Mouse (Mus musculus) stomach, embryonic 16.5 days (tissue): Measurements from ENCODE around the gene Sorbs1. TPM values are rescaled to one million over a fixed set of nuclear protein-coding genes. Genes with fewer than 3 reads are reported as not detected.

Experiments
- ATAC-seq: fragments of 200-750 bp; cut with Nextera tagmentation; 2 replicates; pipeline ENCODE4 v1.8.0; 2017; ENCODE audit warnings: moderate number of reproducible peaks, moderate TSS enrichment; ENCODE audit not compliant: insufficient read depth, low FRiP score
- H3K27ac ChIP-seq: fragments of 300-500 bp; sonication (generic); 2 replicates; pipeline ENCODE4 v1.5.1; 2014; ENCODE audit warnings: low read length
- H3K27me3 ChIP-seq: fragments of 300-500 bp; sonication (generic); 2 replicates; pipeline ENCODE4 v1.6.1; 2014; ENCODE audit warnings: low read length, control low read depth, mixed read lengths; ENCODE audit not compliant: control insufficient read depth, insufficient read depth
- H3K36me3 ChIP-seq: fragments of 300-500 bp; sonication (generic); 2 replicates; pipeline ENCODE4 v1.6.1; 2014; ENCODE audit warnings: low read length; ENCODE audit not compliant: control insufficient read depth, insufficient read depth
- H3K4me1 ChIP-seq: fragments of 300-500 bp; sonication (generic); 2 replicates; pipeline ENCODE4 v1.6.1; 2014; ENCODE audit warnings: low read length, control low read depth, mixed read lengths; ENCODE audit not compliant: control insufficient read depth, insufficient read depth
- H3K4me2 ChIP-seq: fragments of 300-500 bp; sonication (generic); 2 replicates; pipeline ENCODE4 v1.6.1; 2014; ENCODE audit warnings: low read depth, low read length, mixed read lengths
- H3K4me3 ChIP-seq: fragments of 300-500 bp; sonication (generic); replicated peaks from 2 replicates; pipeline ENCODE4 v1.5.1; 2014; ENCODE audit warnings: mild to moderate bottlenecking, low read length
- H3K9ac ChIP-seq: fragments of 300-500 bp; sonication (generic); 2 replicates; pipeline ENCODE4 v1.6.1; 2014; ENCODE audit warnings: low read length
- H3K9me3 ChIP-seq: fragments of 300-500 bp; sonication (generic); replicated peaks from 2 replicates; pipeline ENCODE4 v1.6.1; 2016; ENCODE audit warnings: low read length, control low read depth; ENCODE audit not compliant: control insufficient read depth
- WGBS: fragments of 180-500 bp; shearing (Covaris S2); extraction: QIAGEN DNeasy Blood & Tissue Kit; methylation state at CpG from one replicate; pipeline ENCODE4 v1.1.7; 2014; 5-methylcytosine and 5-hydroxymethylcytosine counted together
- polyA plus RNA-seq: library from polyadenylated mRNA; unstranded; fragments of >200 nt; fragmentation: Nextera tagmentation; extraction: Ambion mirVana; gene quantifications from 2 replicates; pipeline ENCODE4 v1.2.1, GENCODE M21; 2015

Gene Sorbs1
- polyA plus RNA-seq, 1 experiment from 2014 or later = 106 TPM

- peak; percentile 80 for ATAC-seq
- Histone ChIP-seq H3K4me2 (peak overlapping the region; percentile 15), H3K27ac (peak overlapping the region; percentile 91), H3K4me1 (peaks cover 20% of the 10 kb centered on the region), H3K9me3 (no peaks in the 10 kb centered on the region), H3K36me3 (no peaks in the 10 kb centered on the region), H3K9ac (peak overlapping the region; percentile 23; the same call in 1 of the 2 replicates), H3K4me3 (no peak overlapping the region), H3K27me3 (no peaks in the 10 kb centered on the region)
- WGBS = 45% methylated on average over 10 of the region's 10 CpGs
Observed at GRCm38 (mm10) chr19:40478161-40478575, 35.4 kb downstream of the Sorbs1 start.

GRCm38 (mm10) chr19:40477445-40477941 lies 36.1 kb downstream of the Sorbs1 start:
- Histone ChIP-seq H3K9ac (peak overlapping the region; percentile 47), H3K4me2 (no peak overlapping the region), H3K4me1 (peaks cover 20% of the 10 kb centered on the region), H3K27ac (peak overlapping the region; percentile 91), H3K9me3 (no peaks in the 10 kb centered on the region), H3K36me3 (no peaks in the 10 kb centered on the region), H3K4me3 (no peak overlapping the region), H3K27me3 (no peaks in the 10 kb centered on the region)
- ATAC-seq = peak; percentile 83
- 31% methylated on average over 5 of the region's 5 CpGs for WGBS

- 81% methylated on average over 4 of the region's 4 CpGs for WGBS
- Histone ChIP-seq H3K36me3 (no peaks in the 10 kb centered on the region), H3K4me3 (no peak overlapping the region), H3K27me3 (no peaks in the 10 kb centered on the region), H3K4me1 (peaks cover 30% of the 10 kb centered on the region), H3K9me3 (no peaks in the 10 kb centered on the region), H3K27ac (peak overlapping the region; percentile 91; the same call in 1 of the 2 replicates), H3K4me2 (no peak overlapping the region), H3K9ac (no peak overlapping the region)
- no peak for ATAC-seq
Observed at GRCm38 (mm10) chr19:40476491-40476890, 37.1 kb downstream of the Sorbs1 start.

GRCm38 (mm10) chr19:40471526-40472245 lies 41.9 kb downstream of the Sorbs1 start:
- Histone ChIP-seq H3K4me2 (no peak overlapping the region), H3K9ac (0 out of 2 replicates have a peak overlapping the region, but pooled peaks have one; percentile 39), H3K27me3 (no peaks in the 10 kb centered on the region), H3K4me1 (peaks cover 12% of the 10 kb centered on the region), H3K4me3 (no peak overlapping the region), H3K9me3 (no peaks in the 10 kb centered on the region), H3K36me3 (no peaks in the 10 kb centered on the region), H3K27ac (peak overlapping the region; percentile 72)
- peak; percentile 42; the same call in 1 of the 2 replicates for ATAC-seq
- 68% methylated on average over 10 of the region's 10 CpGs for WGBS

- Histone ChIP-seq H3K27ac (no peak overlapping the region), H3K4me2 (no peak overlapping the region), H3K36me3 (no peaks in the 10 kb centered on the region), H3K4me1 (peaks cover 12% of the 10 kb centered on the region), H3K27me3 (no peaks in the 10 kb centered on the region), H3K9ac (no peak overlapping the region), H3K4me3 (no peak overlapping the region), H3K9me3 (no peaks in the 10 kb centered on the region)
- 73% methylated on average over 5 of the region's 5 CpGs for WGBS
- ATAC-seq = no peak
Observed at GRCm38 (mm10) chr19:40469792-40470191, 43.8 kb downstream of the Sorbs1 start.

- no peaks in the 10 kb centered on the region for H3K36me3 ChIP-seq
- no peaks in the 10 kb centered on the region for H3K9me3 ChIP-seq
- no peak overlapping the region for H3K4me2 ChIP-seq
- H3K4me3 ChIP-seq = no peak overlapping the region
- no peak for ATAC-seq
- no peaks in the 10 kb centered on the region for H3K27me3 ChIP-seq
- 82% methylated on average over 3 of the region's 3 CpGs for WGBS
- H3K4me1 ChIP-seq = peaks cover 12% of the 10 kb centered on the region
- H3K27ac ChIP-seq = peak overlapping the region; percentile 60
- H3K9ac ChIP-seq = no peak overlapping the region
Observed at GRCm38 (mm10) chr19:40468308-40468707, 45.3 kb downstream of the Sorbs1 start.

GRCm38 (mm10) chr19:40467810-40468209 lies 45.8 kb downstream of the Sorbs1 start:
- WGBS = 81% methylated on average over 9 of the region's 9 CpGs
- Histone ChIP-seq H3K27ac (peak overlapping the region; percentile 60), H3K36me3 (no peaks in the 10 kb centered on the region), H3K4me1 (peaks cover 15% of the 10 kb centered on the region), H3K9ac (no peak overlapping the region), H3K27me3 (no peaks in the 10 kb centered on the region), H3K4me3 (no peak overlapping the region), H3K9me3 (no peaks in the 10 kb centered on the region), H3K4me2 (no peak overlapping the region)
- peak; percentile 48; the same call in 1 of the 2 replicates for ATAC-seq

- no peak overlapping the region for H3K4me2 ChIP-seq
- H3K27me3 ChIP-seq = no peaks in the 10 kb centered on the region
- ATAC-seq = no peak
- 84% methylated on average over 3 of the region's 3 CpGs for WGBS
- H3K4me3 ChIP-seq = no peak overlapping the region
- H3K4me1 ChIP-seq = peaks cover 11% of the 10 kb centered on the region
- H3K9me3 ChIP-seq = no peaks in the 10 kb centered on the region
- no peak overlapping the region for H3K9ac ChIP-seq
- H3K27ac ChIP-seq = no peak overlapping the region
- no peaks in the 10 kb centered on the region for H3K36me3 ChIP-seq
Observed at GRCm38 (mm10) chr19:40465339-40465738, 48.2 kb downstream of the Sorbs1 start.

- H3K9ac ChIP-seq = no peak overlapping the region
- no peaks in the 10 kb centered on the region for H3K27me3 ChIP-seq
- no peak overlapping the region for H3K4me3 ChIP-seq
- no peaks in the 10 kb centered on the region for H3K9me3 ChIP-seq
- no peak for ATAC-seq
- WGBS = 88% methylated on average over 9 of the region's 9 CpGs
- no peak overlapping the region for H3K27ac ChIP-seq
- peaks cover 11% of the 10 kb centered on the region for H3K4me1 ChIP-seq
- H3K4me2 ChIP-seq = no peak overlapping the region
- no peaks in the 10 kb centered on the region for H3K36me3 ChIP-seq
Observed at GRCm38 (mm10) chr19:40464408-40464807, 49.2 kb downstream of the Sorbs1 start.
